Comparison of ENCODE assay signal across 14 mouse cellular contexts in genomic region chrX:57784959-57785358, GRCm38 (mm10).
"Had no signal": no experiment of that assay in that cellular context is flagged by ENCODE, and none has a peak within 500 bp of the region (broad histone marks: within the 10 kb centered on the region; RNA-seq: fewer than 3 reads in every experiment).

No protein-coding gene starts in this region.

- ATAC-seq: lung, postnatal 0 days had no signal

- H3K9me3 ChIP-seq: limb, embryonic 10.5 days; liver, embryonic 15.5 days; neural tube, embryonic 12.5 days; stomach, embryonic 15.5 days had no signal

- H3K36me3 ChIP-seq: limb, embryonic 10.5 days; liver, embryonic 15.5 days; neural tube, embryonic 12.5 days; stomach, embryonic 15.5 days had no signal

- H3K4me3 ChIP-seq: limb, embryonic 10.5 days; liver, embryonic 15.5 days; megakaryocyte, embryonic 14.5 days; neural tube, embryonic 12.5 days; stomach, embryonic 15.5 days had no signal

- H3K27me3 ChIP-seq: liver, embryonic 15.5 days; neural tube, embryonic 12.5 days; stomach, embryonic 15.5 days had no signal

- H3K4me2 ChIP-seq: liver, embryonic 11.5 days; liver, embryonic 15.5 days; neural tube, embryonic 12.5 days; stomach, embryonic 15.5 days had no signal

- H3K27ac ChIP-seq: limb, embryonic 10.5 days; liver, embryonic 15.5 days; neural tube, embryonic 12.5 days; stomach, embryonic 15.5 days had no signal

- DNase-seq: kidney, adult 18-20 months; kidney, postnatal 14 days; lung, adult 2 months; lung, postnatal 4 days; right cerebral cortex, postnatal 14 days; thymus, adult 2 months; thymus, postnatal 25 days had no signal

- H3K9ac ChIP-seq: liver, embryonic 15.5 days; neural tube, embryonic 12.5 days; stomach, embryonic 15.5 days had no signal

- H3K4me1 ChIP-seq: limb, embryonic 10.5 days; liver, embryonic 15.5 days; megakaryocyte, embryonic 14.5 days; neural tube, embryonic 12.5 days; stomach, embryonic 15.5 days had no signal
